Mouse (Mus musculus): ENCODE measurements at regions not wholly inside any gene's neighbourhood (a gene's known extent, or its start where the extent isn't known, plus 50 kb on each side); places are given as distances from the start of the nearest gene placed in this dataset.

DNA sequence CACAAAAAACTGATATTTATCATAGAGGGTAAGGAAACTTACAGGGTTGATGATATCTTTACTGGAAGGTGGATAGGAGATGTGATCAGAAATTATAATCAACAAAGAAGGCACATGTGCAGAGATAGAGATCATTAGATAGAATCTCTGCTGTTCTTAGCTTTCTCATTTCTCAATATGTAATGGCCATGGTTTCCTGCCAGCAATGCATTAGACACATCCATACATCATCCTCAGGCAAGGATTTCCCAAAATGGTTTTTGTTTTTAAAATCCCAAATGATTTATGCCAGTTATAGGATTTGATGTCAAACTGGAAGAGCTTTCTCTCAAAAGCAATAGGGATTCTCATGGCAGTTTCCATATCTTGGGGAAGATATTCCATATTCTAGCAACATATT, 52.0 kb upstream of the C030005K15Rik start:
- no peak for DNase-seq (ENCODE audit: low spot score)

DNA sequence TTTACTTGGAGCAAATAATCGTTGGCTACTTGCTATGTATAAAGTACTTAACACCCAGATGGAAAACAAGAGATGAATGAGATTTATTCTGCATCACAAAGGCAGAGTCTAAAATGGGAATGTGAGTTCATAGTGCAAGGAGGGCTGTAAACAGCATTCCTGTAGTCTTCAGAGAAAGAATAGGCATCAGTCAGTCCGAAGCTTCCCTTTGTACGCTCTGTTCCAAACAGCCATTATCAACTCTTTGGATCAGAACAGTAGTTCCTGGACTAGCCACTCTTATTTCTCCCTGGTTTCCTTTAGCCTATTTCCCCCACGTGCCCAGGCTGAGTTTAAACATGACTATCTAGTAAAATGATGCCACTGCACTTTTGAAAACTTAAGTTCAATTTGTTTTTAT, 52.8 kb upstream of the C030005K15Rik start:
- DNase-seq (ENCODE audit: low spot score): no peak

DNA sequence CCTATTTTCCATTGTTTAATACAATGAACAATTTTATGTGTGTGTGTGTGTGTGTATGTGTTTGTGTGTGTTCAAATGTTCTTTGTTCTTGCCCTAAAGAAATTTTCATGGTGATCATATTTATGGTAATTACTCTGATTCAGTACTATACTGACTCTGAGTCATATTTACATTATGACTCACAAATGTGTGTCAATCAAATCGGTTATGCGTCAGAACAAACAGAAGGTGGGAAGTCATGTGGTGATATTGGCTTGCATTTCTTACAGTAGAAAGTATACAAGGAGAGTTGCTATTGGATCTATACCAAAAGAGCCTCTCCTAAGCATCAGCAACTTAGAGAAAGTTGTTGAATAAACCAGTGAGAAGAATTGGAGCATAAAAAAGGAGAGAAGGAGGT, 67.2 kb upstream of the C030005K15Rik start:
- no peak for DNase-seq (ENCODE audit: low spot score)

DNA sequence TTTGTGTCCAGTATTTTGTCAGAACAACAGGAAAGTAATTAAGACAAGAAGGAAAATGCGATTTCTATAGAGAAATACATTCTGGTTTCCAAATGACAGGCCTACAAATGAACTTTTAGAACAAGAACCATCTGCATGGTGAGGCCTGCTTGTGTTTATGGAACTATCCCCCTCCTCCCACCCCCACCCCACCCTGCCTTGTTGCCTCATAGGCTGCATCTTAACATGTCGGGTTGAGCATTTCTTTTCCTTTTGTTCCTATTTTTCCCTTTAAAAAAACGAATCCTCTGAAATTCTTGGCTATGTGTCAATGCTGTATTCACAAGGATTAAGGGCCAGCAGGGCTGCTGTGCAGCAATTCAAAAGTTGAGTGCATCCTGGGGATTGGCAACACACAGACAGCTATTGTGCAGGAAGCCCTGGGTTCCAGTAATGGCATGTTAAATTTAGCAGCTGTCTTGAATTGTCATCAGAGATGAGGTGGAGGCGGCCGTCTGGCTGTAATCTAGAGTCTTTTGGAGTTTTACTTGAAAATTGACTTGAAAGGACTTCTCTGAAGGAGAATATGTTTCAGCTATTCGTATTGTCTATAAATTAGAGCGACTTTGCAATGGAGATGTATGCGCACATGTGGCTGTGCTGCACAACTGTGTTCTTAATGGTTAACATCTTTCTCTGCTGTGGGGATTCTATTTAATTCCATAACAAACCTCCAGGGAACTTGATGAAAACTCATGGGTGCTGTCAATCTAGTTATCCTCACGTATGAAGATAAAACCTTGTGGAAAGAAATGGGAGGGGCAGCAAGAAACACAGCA, 75.1 kb upstream of the C030005K15Rik start:
- DNase-seq (ENCODE audit: low spot score): no peak

DNA sequence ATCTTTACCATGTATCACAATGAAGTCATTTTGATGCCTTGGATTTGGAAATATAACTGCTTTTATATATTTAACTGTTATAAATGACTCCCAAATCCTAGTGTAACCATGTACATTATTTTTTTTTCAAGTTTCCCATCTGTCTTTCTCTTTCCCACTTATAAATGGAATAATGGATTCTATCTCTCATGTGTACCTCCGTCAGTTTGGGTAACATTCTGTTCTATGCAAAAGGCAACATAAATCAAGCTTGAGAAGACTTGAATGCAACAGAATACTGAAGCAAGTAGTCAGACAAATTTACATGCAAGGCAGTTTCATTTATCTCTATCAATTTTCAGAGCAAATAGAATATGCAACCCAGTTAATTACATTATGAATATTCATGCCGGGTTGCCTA, 81.4 kb upstream of the C030005K15Rik start:
- no peak for DNase-seq (ENCODE audit: low spot score)

DNA sequence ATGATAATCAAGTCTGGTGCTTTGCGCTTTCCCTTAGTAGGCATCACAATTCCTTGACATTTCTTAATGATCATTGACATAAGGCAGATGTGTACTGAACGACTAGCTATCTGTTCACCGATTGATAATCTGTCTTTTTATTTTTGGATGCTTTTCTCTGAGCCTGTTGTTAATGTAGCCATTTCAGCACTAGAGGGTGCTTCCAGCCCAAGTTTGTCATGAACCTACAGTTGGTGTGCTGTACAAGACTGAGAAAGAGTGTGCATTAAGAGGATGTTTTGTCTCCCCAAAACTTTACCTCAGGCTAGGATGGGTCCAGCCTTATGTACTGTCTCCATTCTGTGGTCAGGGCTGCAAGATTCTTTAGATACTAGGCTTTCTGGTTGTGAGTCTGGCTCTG, 116.0 kb upstream of the C030005K15Rik start:
- DNase-seq (ENCODE audit: low spot score): peak; percentile 8

DNA sequence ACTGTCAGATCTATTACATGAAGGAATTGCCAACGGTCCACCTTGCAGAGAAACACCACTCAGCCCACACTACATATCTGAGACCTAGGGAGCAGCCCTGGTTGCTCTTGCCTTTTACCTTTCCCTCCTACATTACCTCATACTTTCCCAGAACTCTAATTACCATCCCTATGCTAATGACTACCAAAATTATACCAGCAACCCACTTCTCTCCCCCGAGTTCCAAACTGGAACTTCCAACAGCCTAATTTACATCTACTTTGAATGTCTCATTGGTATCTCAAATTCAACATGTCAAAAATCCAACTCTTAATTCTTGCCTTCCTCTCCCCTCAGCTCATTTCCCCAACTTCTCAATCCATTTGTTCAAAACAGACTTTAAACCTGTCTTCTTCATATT, 124.9 kb upstream of the C030005K15Rik start:
- DNase-seq (ENCODE audit: low spot score): no peak

DNA sequence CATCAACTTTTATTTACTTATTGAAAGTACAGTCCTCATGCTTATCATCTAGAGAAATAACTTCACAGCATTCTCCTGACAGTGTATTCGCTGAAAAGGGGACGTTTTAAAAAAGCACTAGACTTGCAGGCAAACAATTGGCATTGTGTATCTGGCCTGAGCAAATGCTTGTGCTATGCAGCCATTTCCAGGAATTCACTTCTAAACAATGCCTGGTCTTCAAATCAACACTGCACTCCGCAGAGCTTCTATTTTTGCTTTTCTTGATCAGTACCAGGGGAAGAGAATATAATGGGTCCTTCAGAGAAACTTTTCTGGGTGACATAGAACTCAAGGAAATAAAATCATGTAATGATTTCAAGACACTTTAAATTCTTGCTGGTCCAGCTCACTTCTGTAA, 150.5 kb upstream of the C030005K15Rik start:
- DNase-seq (ENCODE audit: low spot score): no peak

DNA sequence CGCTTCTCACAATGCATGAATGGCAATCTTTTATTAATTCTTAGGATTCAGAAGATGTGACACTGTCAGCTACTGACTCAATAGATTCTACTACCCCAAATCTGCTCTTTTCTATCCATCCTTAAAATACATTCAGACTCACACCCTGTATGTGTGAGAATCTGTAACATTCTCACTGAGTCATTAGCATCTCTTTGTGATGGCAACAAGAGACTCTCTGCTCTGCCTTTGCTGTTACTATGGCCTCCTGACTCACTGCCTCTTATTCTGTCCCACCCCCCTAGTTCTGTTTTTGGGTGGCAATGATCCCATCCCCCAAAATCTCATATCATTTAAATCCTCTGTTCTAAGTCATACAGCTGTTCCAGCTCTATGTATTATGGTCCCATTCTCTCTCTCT, 159.5 kb upstream of the C030005K15Rik start:
- no peak for DNase-seq (ENCODE audit: low spot score)

DNA sequence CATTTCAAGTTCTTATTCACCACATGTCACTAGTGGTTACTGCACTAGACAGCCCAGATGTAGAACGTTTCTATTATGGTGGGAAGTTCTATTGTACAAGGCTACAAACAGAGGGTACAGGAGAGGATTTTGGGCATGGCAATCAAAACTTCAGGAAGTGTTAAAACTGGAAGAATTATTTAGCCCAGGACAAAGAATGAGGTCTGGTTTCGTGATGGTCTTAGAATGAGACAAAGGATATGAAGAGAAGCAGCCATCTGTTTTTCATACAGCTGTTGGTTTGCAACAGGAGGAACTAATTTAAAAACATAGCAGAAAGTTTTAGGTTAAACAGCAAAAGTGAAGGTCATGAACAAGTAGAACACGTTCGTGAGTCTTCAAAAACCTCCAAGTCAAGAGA, 179.2 kb upstream of the C030005K15Rik start:
- no peak for DNase-seq (ENCODE audit: low spot score)

DNA sequence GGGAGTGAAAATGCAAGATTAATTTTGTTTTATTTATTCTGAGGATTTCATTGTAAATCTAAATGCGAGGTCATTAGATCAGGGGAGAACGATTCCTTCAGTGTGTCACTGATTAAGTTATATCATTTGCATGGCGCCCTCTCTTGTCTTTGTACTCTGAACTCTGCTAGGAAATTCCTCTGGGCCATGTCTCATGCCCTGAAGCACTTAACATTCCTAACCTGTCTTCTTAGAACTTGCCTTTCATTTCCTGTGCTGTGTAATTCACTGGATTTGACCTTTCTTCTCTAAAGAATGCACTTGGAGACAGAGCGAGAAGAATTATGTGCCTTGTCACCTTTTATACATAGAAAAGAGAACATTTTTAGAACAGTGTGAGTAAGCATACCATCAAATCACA, 199.0 kb upstream of the C030005K15Rik start:
- DNase-seq (ENCODE audit: low spot score): peak; percentile 59

DNA sequence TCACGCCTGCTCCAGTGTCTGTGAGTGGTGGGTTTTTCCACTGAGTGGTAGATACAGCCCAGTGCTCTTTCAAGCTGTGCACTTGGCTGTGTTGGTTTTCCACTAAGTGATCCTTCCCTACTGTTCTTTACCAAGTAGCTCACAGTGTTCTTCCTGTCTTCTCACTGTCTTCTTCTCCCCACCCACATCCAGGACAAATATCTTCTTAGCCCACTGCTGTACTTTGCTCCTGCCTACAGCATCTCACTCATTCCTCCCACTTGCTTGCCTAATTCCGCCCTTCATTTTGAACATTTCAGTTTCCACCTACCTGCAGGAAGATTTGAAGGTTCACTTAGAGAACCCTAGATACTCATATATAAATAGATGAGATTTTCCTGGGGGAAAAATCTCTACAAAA, 213.8 kb upstream of the C030005K15Rik start:
- no peak for DNase-seq (ENCODE audit: low spot score)

DNA sequence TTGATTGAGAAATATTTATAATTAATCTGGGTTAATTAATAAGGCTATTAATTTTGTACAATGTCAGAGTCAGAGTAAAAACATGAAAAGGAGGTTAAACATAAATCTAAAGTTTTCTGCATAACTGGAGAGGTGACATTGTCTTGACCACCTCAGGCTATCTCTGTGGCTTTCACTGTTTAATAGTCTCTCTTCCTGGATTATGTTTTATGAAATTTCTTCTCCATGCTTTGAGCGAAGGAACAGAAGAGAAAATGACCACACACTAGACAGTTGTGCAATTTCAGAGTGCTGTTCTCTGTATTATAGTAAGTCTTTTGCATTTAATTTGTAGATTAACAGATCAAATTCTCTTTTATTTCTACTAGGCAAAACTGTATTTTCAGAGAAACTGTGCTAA, 239.3 kb upstream of the C030005K15Rik start:
- no peak for DNase-seq (ENCODE audit: low spot score)

DNA sequence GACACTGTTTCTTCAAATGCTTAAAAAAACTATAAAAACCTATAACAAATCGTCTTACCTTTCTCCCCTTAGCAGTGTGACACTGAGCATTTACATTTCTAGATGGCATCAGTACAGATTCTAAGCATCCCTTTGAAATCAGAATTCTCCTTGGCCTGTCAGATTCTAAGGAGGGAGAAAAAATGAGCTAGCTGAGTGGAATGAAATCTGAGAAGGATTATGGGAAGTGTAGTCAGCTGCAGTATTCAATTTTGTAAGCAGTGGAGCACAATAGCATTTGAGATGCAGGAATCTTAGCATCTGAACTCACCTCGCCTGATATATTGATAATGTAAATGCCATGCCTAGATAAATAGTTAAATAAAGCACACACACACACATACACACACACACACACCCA, 240.4 kb upstream of the C030005K15Rik start:
- no peak for DNase-seq (ENCODE audit: low spot score)

DNA sequence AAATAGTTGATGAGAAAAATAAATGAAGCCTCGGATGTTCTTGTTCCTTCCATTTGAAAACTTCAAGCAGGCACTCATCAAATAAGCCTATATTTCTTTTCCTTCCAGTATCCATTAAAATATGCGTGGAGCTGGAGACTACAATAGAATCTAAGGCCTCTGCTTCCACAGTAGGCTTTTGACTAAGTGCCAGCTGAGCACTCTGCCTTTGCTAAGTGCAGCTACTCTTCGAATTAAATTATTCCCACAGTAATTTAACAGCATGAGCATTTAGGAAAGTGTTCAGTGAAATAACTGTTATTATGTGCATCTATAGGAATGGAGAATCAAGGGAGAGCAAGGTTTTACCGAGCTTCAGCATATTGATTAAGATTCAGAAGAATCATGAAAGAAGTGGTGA, 280.5 kb upstream of the C030005K15Rik start:
- DNase-seq (ENCODE audit: low spot score): no peak

DNA sequence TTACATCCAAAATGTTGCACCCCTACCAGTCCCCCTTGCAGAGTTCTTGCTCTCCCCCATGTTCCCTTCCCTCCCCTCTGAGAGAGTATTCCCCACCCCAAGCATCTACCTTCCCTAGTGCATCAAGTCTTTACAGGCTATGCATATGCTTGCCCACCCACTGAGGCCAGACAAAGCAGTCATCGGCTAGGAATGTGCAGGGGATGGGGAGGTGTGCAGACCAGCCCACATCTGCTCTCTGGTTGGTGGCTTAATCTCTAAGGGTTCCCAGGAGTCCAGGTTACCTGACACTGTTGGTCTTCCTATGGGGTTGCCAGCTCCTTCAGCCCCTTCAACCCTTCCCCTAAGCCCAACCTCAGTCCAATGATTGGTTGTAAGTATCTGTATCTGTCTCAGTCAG, 281.8 kb upstream of the C030005K15Rik start:
- DNase-seq (ENCODE audit: low spot score): peak; percentile 12

DNA sequence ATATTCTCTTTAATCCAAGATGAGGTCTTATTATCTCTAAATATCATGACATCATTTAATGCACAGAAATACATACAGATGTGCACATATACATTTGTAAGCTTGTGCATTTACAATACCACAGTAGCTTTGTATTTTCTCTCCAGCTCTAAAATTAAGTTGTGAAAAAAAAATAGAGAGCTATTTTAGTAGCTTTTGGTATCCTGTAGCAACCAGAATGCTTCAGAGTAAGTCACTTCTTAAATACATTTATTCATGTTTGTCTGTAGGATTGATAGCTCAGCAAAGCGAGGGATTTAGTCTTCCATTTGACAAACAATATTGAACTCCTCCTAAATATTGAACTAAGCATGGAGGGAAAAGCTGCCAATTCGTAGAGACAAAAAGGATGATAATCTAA, 286.4 kb upstream of the C030005K15Rik start:
- no peak for DNase-seq (ENCODE audit: low spot score)

DNA sequence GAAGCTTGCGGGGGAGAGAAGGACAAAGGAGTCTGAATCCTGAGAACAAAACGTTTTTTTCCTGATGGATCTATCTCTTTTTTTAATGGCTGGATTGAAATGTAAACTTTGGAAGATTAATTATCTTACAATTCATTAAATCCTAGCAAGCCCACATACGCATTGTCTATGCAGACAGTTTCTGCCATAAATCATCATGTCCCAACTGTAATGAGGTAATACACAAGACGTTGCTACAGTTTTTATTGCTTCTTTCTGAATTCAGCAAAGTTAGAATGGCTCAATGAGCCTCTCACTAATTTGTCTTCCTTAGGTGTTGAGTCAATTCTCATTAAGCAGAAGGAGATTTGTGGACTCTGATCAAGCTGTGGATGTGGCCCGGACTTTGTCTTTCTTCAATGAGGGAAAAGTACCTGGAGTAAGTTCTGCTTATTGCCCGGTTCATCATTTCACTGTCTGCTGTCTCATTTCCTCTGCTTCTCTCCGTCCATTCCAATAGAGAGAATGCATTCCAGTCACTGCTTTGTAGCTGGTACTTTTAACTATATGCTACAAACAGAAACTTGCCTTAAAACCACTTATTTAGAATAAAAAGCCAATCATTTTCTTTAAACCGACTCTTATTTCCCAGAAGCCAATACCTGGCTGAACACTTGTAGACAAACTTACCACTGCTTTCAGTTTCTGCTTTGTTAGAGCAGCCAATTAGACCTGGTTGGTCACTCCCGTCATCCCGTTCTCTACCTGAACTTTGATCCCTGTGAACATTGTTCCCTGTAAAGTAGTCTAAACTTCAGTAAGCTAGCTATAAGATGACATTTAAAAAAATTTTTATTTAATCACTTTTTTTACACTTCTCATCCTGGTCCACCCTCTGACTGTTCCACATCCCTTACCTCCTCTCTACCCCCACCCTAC, 288.7 kb upstream of the C030005K15Rik start:
- DNase-seq (ENCODE audit: low spot score): no peak

DNA sequence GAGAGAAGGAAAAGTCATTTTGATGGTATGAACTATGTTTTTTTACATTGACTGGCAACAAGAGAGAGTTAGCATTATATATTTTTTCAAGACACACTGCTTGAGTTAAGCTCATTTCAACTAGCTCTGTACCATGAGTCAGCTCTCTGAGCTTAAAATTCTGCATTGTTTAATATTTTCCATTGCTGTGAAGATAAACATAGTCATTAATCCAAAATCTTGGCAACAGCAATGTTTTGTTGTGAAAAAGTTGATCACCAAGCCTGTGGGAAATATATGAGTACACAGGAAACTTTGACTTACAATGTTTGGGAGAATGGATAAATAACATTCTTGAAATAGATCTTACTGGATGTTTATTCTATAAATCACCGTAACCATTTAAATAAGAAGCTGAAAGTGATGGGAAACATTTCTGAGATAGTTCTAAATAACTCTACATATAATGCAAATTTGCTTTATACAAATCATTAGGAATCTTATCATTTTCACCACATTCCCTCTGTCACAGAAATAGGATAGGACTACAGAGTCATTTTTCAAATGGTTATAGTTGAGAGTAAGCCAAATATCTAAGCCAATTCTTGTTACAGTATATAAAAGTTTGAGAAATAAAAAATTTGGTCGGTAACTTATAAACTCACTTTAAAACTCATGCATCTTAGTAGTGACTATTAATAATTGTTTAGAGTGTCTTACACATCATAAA, 290.2 kb upstream of the C030005K15Rik start:
- DNase-seq (ENCODE audit: low spot score): no peak

DNA sequence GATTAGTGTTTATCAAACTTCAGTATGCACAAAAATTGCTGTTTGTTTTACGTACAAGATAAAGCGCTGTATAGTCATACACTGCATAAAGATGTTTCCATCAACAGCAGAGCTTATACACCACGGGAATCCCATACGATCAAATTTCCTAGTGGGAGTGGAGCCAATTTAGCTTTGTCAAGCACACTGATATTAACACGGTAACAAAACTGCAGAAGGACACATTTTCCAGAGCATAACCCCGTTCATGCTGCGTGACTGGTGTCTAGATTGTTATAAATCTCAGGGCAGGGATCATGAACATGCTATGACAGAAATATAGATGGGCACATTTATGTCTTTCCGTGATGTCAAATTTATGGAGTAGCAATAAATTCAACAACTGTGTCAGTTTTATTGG, 302.6 kb upstream of the C030005K15Rik start:
- no peak for DNase-seq (ENCODE audit: low spot score)

DNA sequence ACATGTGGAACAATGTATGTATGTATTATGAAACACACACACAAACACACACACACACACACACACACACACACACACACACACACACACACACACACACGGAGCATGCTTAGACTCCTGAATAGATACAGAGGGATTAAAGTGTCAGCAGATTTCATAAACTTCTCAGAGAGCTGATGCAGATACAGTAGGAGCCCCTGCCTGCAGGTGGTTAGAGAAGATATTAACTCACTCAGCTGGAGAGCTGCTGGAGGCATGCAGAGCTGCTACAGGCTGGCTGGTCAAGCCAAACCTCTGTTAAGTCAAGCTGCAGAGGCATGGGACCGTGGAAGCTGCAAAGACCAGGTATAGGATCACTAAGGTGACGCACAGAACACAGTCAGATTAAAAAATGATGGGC, 303.1 kb upstream of the C030005K15Rik start:
- DNase-seq (ENCODE audit: low spot score): no peak

DNA sequence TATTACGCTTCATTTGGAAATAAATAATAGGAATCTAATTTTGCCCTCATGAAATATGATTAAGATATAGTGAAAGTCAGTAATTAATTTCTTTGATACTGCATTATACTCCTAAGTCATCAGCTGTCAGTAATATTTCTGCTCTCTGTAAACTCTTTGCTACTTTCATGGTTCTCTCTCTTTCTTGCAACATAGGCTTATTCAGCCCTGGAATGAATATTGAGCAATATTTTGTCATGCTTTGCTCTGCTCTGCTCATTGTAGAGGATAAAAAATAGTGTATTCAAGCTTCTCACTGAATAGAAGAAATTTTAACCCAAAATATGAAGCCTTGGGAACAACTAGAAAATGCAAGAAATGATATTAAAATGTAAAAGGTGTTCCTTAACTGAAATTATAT, 306.1 kb upstream of the C030005K15Rik start:
- DNase-seq (ENCODE audit: low spot score): no peak

DNA sequence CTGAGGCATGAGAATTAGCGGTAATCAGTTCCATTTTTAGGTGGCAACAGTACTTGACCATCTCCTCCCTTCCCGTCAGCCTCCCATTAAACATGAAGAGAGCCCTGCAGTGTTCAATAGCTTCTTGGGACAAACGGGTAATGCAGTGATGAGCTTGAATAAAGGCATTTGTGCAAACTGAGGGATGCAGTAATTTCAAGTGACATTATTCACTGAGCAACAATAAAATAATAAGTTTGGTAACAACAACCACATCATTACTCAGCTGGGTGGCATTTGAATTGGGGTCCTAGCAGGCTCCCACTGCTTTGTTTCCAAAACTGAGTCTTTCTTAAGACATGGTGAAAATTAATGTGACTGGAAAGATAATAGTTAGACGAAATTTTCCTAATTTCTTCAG, 315.2 kb upstream of the C030005K15Rik start:
- peak; percentile 8 for DNase-seq (ENCODE audit: low spot score)

Measured in embryo, embryonic 10 days (tissue).